Mouse (Mus musculus) C2C12 (cell line): ENCODE results near the gene Cda. TPM values are rescaled to one million over a fixed set of nuclear protein-coding genes. Genes with fewer than 3 reads are reported as not detected.

Experiments used
- H3K27me3 ChIP-seq: one replicate; pipeline ENCODE4 v1.6.1; 2011; ENCODE audit not compliant: control insufficient read depth, insufficient read depth, insufficient read length
- H3K36me3 ChIP-seq: one replicate; pipeline ENCODE4 v1.6.1; 2011; ENCODE audit not compliant: control insufficient read depth, insufficient read depth
- H3K4me3 ChIP-seq: one replicate; pipeline ENCODE4 v1.5.1; 2011; ENCODE audit warnings: mild to moderate bottlenecking, control low read depth; ENCODE audit not compliant: poor library complexity, insufficient read depth, severe bottlenecking
- H3K79me2 ChIP-seq: one replicate; pipeline ENCODE4 v1.6.1; 2011; ENCODE audit not compliant: control insufficient read depth, insufficient read depth
- H3K79me3 ChIP-seq: one replicate; pipeline ENCODE4 v1.6.1; 2011; ENCODE audit warnings: low read depth, control low read depth
- H3ac ChIP-seq: one replicate; pipeline ENCODE3; 2011; ENCODE audit warnings: low read depth; ENCODE audit not compliant: control insufficient read depth, insufficient read length
- CEBPB ChIP-seq: IDR thresholded peaks from one replicate; pipeline ENCODE4 v1.6.1; 2011; ENCODE audit warnings: low read depth, mild to moderate bottlenecking, control low read depth, moderate library complexity
- CTCF ChIP-seq: IDR thresholded peaks from one replicate; pipeline ENCODE4 v1.5.1; 2011; ENCODE audit not compliant: control insufficient read depth, insufficient read depth, insufficient read length
- FOSL1 ChIP-seq: IDR thresholded peaks from one replicate; pipeline ENCODE4 v1.8.0; 2011; ENCODE audit warnings: mild to moderate bottlenecking, low read length; ENCODE audit not compliant: poor library complexity, insufficient read depth, severe bottlenecking
- MAX ChIP-seq: IDR thresholded peaks from one replicate; pipeline ENCODE4 v1.6.1; 2011; ENCODE audit warnings: mild to moderate bottlenecking, control low read depth
- MYOD1 ChIP-seq: IDR thresholded peaks from one replicate; pipeline ENCODE4 v1.6.1; 2011; ENCODE audit warnings: low read depth; ENCODE audit not compliant: control insufficient read depth, insufficient read length
- MYOG ChIP-seq: IDR thresholded peaks from one replicate; pipeline ENCODE4 v1.6.1; 2011; ENCODE audit not compliant: control insufficient read depth, insufficient read length; ENCODE audit errors: extremely low read depth
- USF1 ChIP-seq: IDR thresholded peaks from one replicate; pipeline ENCODE4 v1.6.1; 2011; ENCODE audit warnings: low read depth, mild to moderate bottlenecking, control low read depth, moderate library complexity
- polyA plus RNA-seq: library from polyadenylated mRNA; unstranded; fragments of >200 nt; fragmentation: generic; extraction: Trizol; gene quantifications from one replicate; pipeline ENCODE4 v1.2.1, GENCODE M21; 2012; ENCODE audit warnings: missing spikeins

The Cda gene
- polyA plus RNA-seq, 1 experiment: 8.7 TPM

DNA sequence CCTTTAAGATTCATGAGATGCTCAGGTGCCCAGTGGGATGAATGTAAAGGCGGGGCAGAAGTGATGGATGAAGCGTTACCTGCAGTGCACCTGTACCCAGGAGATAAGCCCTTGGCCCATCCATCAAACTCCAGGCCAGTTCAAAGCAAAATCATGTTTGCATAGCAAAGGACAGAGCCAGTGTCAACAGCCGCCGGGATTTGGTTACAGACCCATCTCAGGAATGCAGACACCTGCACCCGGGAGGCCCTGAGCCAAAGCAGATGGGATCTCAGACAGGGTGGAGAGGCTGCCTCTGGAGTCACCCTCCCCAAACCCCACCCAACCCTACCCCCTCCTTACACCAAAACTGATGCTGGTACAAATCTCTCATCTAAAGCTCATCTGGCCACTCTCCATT is 43.2 kb upstream of the Cda start:
- peaks cover 57% of the 10 kb centered on the region for H3K27me3 ChIP-seq
- no peak for TF ChIP-seq MYOD1
- TF ChIP-seq USF1: no peak
- no peak for TF ChIP-seq MYOG
- TF ChIP-seq FOSL1: no peak
- no peak for TF ChIP-seq CEBPB
- no peak for TF ChIP-seq CTCF
- no peak for TF ChIP-seq MAX
- no peaks in the 10 kb centered on the region for H3K36me3 ChIP-seq

DNA sequence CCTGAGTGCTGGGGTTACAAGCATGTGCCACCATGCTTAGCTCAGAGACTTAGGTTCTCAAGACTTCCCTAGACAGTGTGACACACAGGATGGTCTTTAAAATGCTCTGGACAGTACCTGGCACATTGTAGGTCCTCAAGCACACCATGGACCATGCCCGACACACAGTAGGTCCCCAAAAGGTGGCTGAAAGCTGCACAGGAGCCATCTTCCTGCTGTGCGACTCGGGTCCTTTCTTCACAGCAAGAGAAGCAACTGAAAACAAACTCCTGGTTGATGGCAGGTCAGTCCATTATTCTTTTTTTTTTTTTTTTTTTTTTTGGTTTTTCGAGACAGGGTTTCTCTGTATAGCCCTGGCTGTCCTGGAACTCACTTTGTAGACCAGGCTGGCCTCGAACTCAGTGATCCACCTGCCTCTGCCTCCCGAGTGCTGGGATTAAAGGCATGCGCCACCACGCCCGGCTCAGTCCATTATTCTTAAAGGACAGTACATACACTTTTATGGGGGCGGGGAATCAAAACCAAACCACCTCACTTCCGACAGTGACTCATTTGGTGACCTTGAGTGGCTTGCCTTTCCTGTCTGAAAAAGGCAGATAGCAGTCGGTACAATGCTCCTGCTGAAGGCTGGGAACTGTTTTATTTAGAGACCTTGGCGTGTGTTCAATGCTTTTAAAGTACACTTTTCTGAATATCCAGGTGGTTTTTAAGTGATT is 39.8 kb upstream of the Cda start:
- H3K79me3 ChIP-seq: no peaks in the 10 kb centered on the region
- TF ChIP-seq USF1 (no peak), CEBPB (no peak)
- H3ac ChIP-seq: no peak overlapping the region
- H3K27me3 ChIP-seq: peaks cover 31% of the 10 kb centered on the region
- H3K4me3 ChIP-seq: no peak overlapping the region
- no peaks in the 10 kb centered on the region for H3K36me3 ChIP-seq
- H3K79me2 ChIP-seq: no peaks in the 10 kb centered on the region

More for the DNA sequence above, 43.2 kb upstream of the Cda start:
- Histone ChIP-seq H3K79me3 (no peaks in the 10 kb centered on the region), H3K79me2 (no peaks in the 10 kb centered on the region), H3K4me3 (no peak overlapping the region), H3ac (no peak overlapping the region)

DNA sequence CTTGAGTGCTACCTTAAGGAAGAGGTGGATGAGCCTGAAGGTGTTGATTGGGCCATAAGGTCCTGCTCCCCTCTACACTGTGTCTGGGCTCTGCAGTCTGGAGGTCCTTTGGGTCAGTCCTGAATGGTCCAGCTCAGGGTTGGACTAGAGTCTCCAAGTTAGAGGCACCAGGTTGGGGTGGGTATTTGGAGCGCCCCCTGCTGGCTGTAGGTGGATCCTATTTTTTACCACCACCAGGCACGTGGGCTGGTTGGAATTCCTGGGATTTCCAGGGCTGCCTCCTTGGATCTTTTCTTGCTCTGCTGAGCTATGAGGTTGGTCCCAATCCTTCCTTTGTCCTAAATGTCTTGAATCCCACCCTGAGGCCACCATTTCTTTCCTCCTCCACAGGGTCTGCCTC is 37.0 kb upstream of the Cda start:
- Histone ChIP-seq H3K79me2 (no peaks in the 10 kb centered on the region), H3K36me3 (no peaks in the 10 kb centered on the region), H3K4me3 (no peak overlapping the region), H3ac (no peak overlapping the region), H3K79me3 (no peaks in the 10 kb centered on the region), H3K27me3 (peaks cover 13% of the 10 kb centered on the region)
- TF ChIP-seq FOSL1 (no peak), MYOG (no peak), USF1 (peak; percentile 32), CTCF (peak; percentile 8), CEBPB (no peak), MAX (no peak), MYOD1 (no peak)

DNA sequence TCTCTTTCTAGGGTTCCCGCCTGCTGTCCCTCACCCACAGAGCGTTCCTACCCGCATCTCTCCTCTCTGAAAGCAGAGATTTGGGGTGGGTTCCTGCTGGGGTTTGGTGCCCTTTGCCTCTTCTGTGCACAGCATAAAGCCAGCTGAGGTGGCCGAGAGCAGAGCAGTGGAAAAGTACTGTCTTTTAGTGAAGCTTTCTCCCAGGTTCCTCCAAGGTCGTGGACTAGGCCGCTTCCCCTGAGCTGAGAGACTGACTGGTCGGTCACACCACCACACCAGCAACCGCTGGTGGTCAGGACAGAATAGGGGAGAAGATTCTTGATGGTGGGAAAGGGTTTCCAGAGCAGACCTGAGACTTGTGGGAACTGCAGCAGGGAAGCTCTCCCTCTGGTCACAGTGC is 28.9 kb upstream of the Cda start:
- Histone ChIP-seq H3K79me3 (no peaks in the 10 kb centered on the region), H3ac (no peak overlapping the region), H3K4me3 (no peak overlapping the region), H3K79me2 (no peaks in the 10 kb centered on the region), H3K36me3 (no peaks in the 10 kb centered on the region), H3K27me3 (peaks cover 46% of the 10 kb centered on the region)
- TF ChIP-seq CEBPB: no peak
- TF ChIP-seq MYOG: no peak
- no peak for TF ChIP-seq CTCF
- no peak for TF ChIP-seq MAX
- no peak for TF ChIP-seq USF1
- no peak for TF ChIP-seq FOSL1
- no peak for TF ChIP-seq MYOD1

DNA sequence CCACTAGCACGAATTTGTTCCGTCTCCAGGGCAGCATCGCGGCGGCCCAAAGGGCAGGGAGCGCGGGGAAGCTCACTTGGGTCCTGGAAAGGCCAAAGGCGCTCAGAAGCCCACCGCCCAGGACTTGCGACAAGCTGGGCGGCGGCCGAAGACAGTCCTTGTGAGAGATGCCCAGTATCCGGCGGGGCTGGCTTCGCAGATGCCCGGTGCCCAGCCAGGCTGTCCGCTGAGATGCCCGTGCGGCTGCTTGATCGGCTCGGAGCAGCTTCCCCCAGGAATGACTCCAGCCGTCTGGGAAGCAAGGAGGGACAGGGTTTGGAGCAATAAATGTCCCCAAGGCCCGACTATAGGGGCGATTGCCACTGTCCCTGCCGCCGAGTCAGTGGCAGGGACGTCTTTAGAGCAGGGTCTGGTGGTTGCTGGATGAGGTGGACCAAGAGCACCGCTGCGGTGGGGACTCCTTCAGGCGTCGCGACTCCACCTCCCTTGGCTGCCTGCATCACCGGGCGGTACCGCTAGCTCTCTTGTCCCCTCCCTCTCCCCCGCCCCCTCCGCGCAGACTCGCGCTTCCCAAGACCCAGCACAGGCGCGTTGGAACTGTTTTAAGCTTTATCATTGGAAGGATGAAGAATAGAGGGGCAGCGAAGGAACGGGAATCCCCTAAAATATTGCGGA is 28.3 kb upstream of the Cda start, which contains the start of gene Fam43b:
Fam43b (minus strand) TSS at position 558 of the 675 bp plus-strand sequence.
- peaks cover 45% of the 10 kb centered on the region for H3K27me3 ChIP-seq

More for the DNA sequence above, 28.3 kb upstream of the Cda start, which contains the start of gene Fam43b:
- Histone ChIP-seq H3K79me2 (no peaks in the 10 kb centered on the region), H3ac (peak within 1 kb of the TSS; percentile 10), H3K36me3 (no peaks in the 10 kb centered on the region), H3K4me3 (no peak within 1 kb of the TSS), H3K79me3 (no peaks in the 10 kb centered on the region)
- TF ChIP-seq CTCF (no peak), MYOD1 (no peak), MAX (no peak), CEBPB (no peak), FOSL1 (no peak)
